Mouse (Mus musculus): ENCODE results near the gene Coasy. TPM values are rescaled to one million over a fixed set of nuclear protein-coding genes. Genes with fewer than 3 reads are reported as not detected.
"Not testable (repeated sequence)": the region's sequence is repeated elsewhere in the genome, so short reads cannot be mapped to it uniquely, and the experiment has no call there.

The Coasy gene
- polyA plus RNA-seq, 1 experiment from 2014 or later = 44.1 TPM

DNA sequence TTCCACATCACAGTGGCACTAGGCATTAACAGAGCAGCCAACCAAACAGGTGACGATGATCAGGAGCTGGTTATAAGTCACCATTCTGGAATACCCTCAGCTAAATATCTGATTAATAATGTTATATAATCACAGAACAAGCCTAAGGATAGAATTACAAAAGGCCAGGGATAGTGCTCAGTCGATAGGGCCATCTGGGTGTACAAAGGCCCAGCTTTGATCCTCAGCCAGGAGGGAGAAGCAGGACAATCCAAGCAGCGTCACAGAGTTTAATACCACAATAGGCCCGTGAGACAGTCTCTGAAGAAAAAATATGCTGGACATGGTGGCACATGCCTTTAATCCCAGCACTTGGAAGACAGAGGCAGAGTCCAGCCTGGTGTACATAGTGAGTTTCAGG, 27.0 kb downstream of the Coasy start:
- Histone ChIP-seq H3K9me3 (0 out of 2 replicates have a peak, but pooled peaks cover 5% of the 10 kb centered on the region), H3K27ac (no peak overlapping the region), H3K4me1 (replicated peaks) (peaks cover 7% of the 10 kb centered on the region; the same call in 1 of the 2 replicates), H3K4me2 (no peak overlapping the region), H3K4me3 (no peak overlapping the region), H3K36me3 (peaks cover 11% of the 10 kb centered on the region; the same call in 1 of the 2 replicates), H3K9ac (no peak overlapping the region), H3K27me3 (no peaks in the 10 kb centered on the region)
- ATAC-seq (ENCODE audit: low FRiP score) = no peak
- WGBS = 72% methylated on average over 4 of the region's 4 CpGs

DNA sequence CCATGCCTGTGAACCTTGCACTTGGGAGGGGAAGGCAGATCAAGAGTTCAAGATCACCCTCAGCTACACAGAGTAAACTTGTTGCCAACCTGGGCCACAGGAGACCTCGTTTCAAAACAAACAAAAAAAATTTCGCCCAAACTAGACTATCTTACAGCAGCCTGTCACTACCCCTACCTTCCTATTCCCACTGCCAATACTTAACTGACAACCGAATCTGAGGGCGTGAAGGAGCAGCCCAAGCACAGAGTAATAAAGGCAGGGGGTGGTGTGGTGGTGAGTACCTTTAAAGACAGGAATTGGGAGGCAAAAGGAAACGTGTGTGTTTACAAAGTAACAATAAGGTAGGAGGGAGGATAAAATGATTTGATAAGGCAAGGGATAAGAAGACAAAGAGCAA, 28.3 kb downstream of the Coasy start:
- Histone ChIP-seq H3K9me3 (0 out of 2 replicates have a peak, but pooled peaks cover 5% of the 10 kb centered on the region), H3K27me3 (no peaks in the 10 kb centered on the region), H3K27ac (no peak overlapping the region), H3K4me2 (no peak overlapping the region), H3K4me3 (no peak overlapping the region), H3K9ac (no peak overlapping the region), H3K36me3 (peaks cover 5% of the 10 kb centered on the region; the same call in 1 of the 2 replicates), H3K4me1 (replicated peaks) (peaks cover 17% of the 10 kb centered on the region)
- 73% methylated on average over 5 of the region's 5 CpGs for WGBS
- no peak for ATAC-seq (ENCODE audit: low FRiP score)

DNA sequence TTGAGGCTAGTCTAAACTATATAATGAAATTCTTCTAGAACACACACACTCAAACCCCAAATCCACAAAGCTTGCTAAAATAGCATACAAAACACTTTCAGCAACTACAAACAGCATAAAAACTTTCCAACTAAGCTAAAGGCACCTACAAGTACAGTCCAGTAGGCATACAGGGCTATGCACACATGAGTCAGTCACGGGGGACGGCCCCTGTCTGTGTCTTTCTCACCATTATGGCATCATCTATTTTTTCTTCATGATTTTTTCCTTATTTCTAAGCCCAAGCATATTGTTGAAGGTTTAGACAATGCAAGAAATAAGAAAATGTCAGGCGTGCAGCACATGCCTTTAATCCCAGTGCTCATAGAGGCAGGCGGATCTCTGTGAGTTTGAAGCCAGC, 28.8 kb downstream of the Coasy start:
- no peak overlapping the region for H3K27ac ChIP-seq
- H3K4me2 ChIP-seq = no peak overlapping the region
- peaks cover 22% of the 10 kb centered on the region for H3K4me1 ChIP-seq (replicated peaks)
- peaks cover 5% of the 10 kb centered on the region; the same call in 1 of the 2 replicates for H3K36me3 ChIP-seq
- no peak overlapping the region for H3K4me3 ChIP-seq
- ATAC-seq (ENCODE audit: low FRiP score) = no peak
- H3K9ac ChIP-seq = no peak overlapping the region
- no peaks in the 10 kb centered on the region for H3K27me3 ChIP-seq
- WGBS = 95% methylated on average over 4 of the region's 4 CpGs
- H3K9me3 ChIP-seq = 0 out of 2 replicates have a peak, but pooled peaks cover 5% of the 10 kb centered on the region

GRCm38 (mm10) chr11:101112186-101112585, 29.8 kb downstream of the Coasy start:
- Histone ChIP-seq H3K27ac (no peak overlapping the region), H3K4me2 (no peak overlapping the region), H3K4me1 (replicated peaks) (peaks cover 24% of the 10 kb centered on the region), H3K27me3 (no peaks in the 10 kb centered on the region), H3K9ac (no peak overlapping the region), H3K9me3 (0 out of 2 replicates have a peak, but pooled peaks cover 5% of the 10 kb centered on the region), H3K36me3 (peaks cover 5% of the 10 kb centered on the region; the same call in 1 of the 2 replicates), H3K4me3 (no peak overlapping the region)
- no peak for ATAC-seq (ENCODE audit: low FRiP score)
- WGBS = 81% methylated on average over 3 of the region's 3 CpGs

- Histone ChIP-seq H3K4me3 (no peak overlapping the region), H3K4me1 (replicated peaks) (peaks cover 47% of the 10 kb centered on the region), H3K36me3 (peaks cover 5% of the 10 kb centered on the region; the same call in 1 of the 2 replicates), H3K27me3 (no peaks in the 10 kb centered on the region), H3K4me2 (peak overlapping the region; percentile 15; the same call in 1 of the 2 replicates), H3K9me3 (0 out of 2 replicates have a peak, but pooled peaks cover 5% of the 10 kb centered on the region), H3K27ac (peak overlapping the region; percentile 78), H3K9ac (peak overlapping the region; percentile 49; the same call in 1 of the 2 replicates)
- WGBS = 30% methylated on average over 2 of the region's 2 CpGs
- ATAC-seq (ENCODE audit: low FRiP score) = no peak
Measured at GRCm38 (mm10) chr11:101115564-101115963, 33.2 kb downstream of the Coasy start.

DNA sequence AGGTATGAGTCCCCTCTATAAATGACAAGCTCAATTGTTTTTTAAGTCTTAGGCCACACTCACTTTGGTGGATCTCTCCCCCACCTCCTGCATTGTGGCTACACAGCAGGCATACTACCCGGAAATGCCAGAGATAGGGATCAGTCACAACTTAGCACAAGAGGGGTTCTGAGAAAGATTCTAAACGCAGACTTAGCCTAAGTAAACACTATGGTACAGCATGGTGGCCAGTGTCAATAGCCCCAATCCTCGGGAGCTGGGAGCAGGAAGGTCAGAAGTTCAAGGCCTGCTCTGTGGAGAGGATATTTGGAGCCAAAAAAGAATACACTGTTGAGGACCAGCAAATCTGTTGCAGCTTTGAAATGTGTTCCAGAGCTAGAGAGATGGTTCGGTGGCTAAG, 35.7 kb downstream of the Coasy start:
- H3K27me3 ChIP-seq = no peaks in the 10 kb centered on the region
- H3K4me2 ChIP-seq = peak overlapping the region; percentile 97
- H3K9me3 ChIP-seq = 0 out of 2 replicates have a peak, but pooled peaks cover under 1% of the 10 kb centered on the region
- 64% methylated on average over 4 of the region's 4 CpGs for WGBS
- peak overlapping the region; percentile 90 for H3K4me3 ChIP-seq
- H3K9ac ChIP-seq = peak overlapping the region; percentile 95
- H3K27ac ChIP-seq = no peak overlapping the region
- ATAC-seq (ENCODE audit: low FRiP score) = no peak
- peaks cover 52% of the 10 kb centered on the region for H3K4me1 ChIP-seq (replicated peaks)
- H3K36me3 ChIP-seq = peaks cover 9% of the 10 kb centered on the region

DNA sequence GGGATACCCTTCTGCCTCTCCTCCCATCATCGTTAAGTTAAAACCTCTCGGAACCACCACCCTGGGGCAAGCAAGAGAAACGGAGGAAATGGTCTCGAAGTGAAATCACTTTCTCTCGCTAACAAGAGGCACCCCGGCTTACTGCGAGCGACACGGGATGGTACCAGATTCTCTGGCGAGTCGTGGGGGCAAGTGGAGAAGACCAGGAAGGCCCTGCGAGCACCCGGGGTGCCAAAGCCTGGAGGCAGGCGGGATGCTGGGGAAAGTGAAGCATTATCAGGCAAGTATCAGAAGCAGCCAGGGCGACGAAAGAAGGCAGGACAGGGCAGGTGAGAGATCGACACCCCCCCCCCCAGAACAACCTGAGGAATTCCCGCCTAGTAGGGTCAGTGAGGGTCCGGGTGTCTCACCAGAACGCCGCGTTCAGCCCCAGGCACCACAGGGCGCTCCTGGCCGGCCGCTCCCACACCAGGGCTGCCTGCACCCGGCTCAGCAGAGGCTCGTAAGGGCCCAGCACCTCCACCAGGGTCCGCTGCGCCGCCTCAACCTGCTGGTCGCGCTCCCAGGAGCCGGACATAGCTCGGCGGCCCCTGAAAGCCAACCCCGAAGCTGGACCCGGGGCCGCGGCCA, 36.9 kb downstream of the Coasy start:
- H3K4me3 ChIP-seq = peak overlapping the region; percentile 90
- H3K9me3 ChIP-seq = no peaks in the 10 kb centered on the region
- H3K9ac ChIP-seq = peak overlapping the region; percentile 95
- peaks cover 52% of the 10 kb centered on the region for H3K4me1 ChIP-seq (replicated peaks)
- no peaks in the 10 kb centered on the region for H3K27me3 ChIP-seq
- peak overlapping the region; percentile 94 for H3K27ac ChIP-seq
- WGBS = 1% methylated on average over 39 of the region's 39 CpGs
- ATAC-seq (ENCODE audit: low FRiP score) = peak; percentile 80
- peaks cover 17% of the 10 kb centered on the region for H3K36me3 ChIP-seq
- H3K4me2 ChIP-seq = peak overlapping the region; percentile 97

GRCm38 (mm10) chr11:101119761-101120544, 37.6 kb downstream of the Coasy start, which contains the start of the genes Retreg3 and Tubg1:
Gene Retreg3 (minus strand): TSS chr11:101119893.
Gene Tubg1 (plus strand): TSS chr11:101119938.
- Histone ChIP-seq H3K4me2 (peak within 1 kb of the TSS; percentile 97), H3K27ac (peak within 1 kb of the TSS; percentile 94), H3K9ac (peak within 1 kb of the TSS; percentile 95), H3K36me3 (peaks cover 24% of the 10 kb centered on the region), H3K4me3 (peak within 1 kb of the TSS; percentile 90), H3K9me3 (no peaks in the 10 kb centered on the region), H3K27me3 (no peaks in the 10 kb centered on the region), H3K4me1 (replicated peaks) (peaks cover 49% of the 10 kb centered on the region)
- WGBS = under 1% methylated on average over 61 of the region's 61 CpGs
- ATAC-seq (ENCODE audit: low FRiP score) = peak; percentile 96

- H3K27ac ChIP-seq = peak overlapping the region; percentile 89
- peaks cover 31% of the 10 kb centered on the region for H3K36me3 ChIP-seq
- peaks cover 42% of the 10 kb centered on the region for H3K4me1 ChIP-seq (replicated peaks)
- H3K4me2 ChIP-seq = peak overlapping the region; percentile 97
- ATAC-seq (ENCODE audit: low FRiP score) = no peak
- H3K9ac ChIP-seq = peak overlapping the region; percentile 84
- 24% methylated on average over 19 of the region's 19 CpGs for WGBS
- peak overlapping the region; percentile 90 for H3K4me3 ChIP-seq
- no peaks in the 10 kb centered on the region for H3K9me3 ChIP-seq
- H3K27me3 ChIP-seq = no peaks in the 10 kb centered on the region
Measured at GRCm38 (mm10) chr11:101120545-101121188, 38.3 kb downstream of the Coasy start.

- H3K9ac ChIP-seq; H3K27ac ChIP-seq; H3K4me2 ChIP-seq; ATAC-seq (ENCODE audit: low FRiP score); H3K27me3 ChIP-seq; H3K4me3 ChIP-seq; H3K9me3 ChIP-seq: not testable (repeated sequence)
- H3K36me3 ChIP-seq = peaks cover 49% of the 10 kb centered on the region
- peaks cover 13% of the 10 kb centered on the region for H3K4me1 ChIP-seq (replicated peaks)
- WGBS = 98% methylated on average over 8 of the region's 8 CpGs
Measured at GRCm38 (mm10) chr11:101124494-101124893, 42.1 kb downstream of the Coasy start.

GRCm38 (mm10) chr11:101125008-101125407, 42.6 kb downstream of the Coasy start:
- not testable (repeated sequence) for H3K4me2 ChIP-seq; H3K4me3 ChIP-seq; H3K27me3 ChIP-seq; H3K9me3 ChIP-seq; ATAC-seq (ENCODE audit: low FRiP score); H3K27ac ChIP-seq; H3K9ac ChIP-seq
- Histone ChIP-seq H3K4me1 (replicated peaks) (peaks cover 13% of the 10 kb centered on the region), H3K36me3 (peaks cover 49% of the 10 kb centered on the region)
- 93% methylated on average over 9 of the region's 9 CpGs for WGBS

DNA sequence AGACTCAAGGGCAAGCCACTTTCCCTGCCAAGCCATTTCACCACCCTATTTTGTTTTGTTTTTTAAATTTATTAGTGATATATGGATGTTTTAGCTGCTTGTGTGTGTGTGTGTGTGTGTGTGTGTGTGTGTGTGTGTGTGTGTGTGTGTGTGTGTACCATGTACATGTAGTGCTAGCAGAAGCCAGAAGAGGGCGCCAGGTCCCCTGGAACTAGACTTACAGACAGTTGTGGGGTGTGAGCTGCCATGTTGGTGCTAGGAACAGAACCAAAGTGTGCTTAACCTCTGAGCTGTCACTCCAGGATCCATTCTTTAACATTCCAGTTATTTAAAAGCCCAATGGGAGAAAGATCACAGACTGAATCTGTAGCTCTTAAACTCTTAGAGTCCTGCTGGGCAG, 44.7 kb downstream of the Coasy start:
- WGBS = 100% methylated on average over 1 of the region's 1 CpGs
- H3K36me3 ChIP-seq = peaks cover 49% of the 10 kb centered on the region
- no peak for ATAC-seq (ENCODE audit: low FRiP score)
- H3K27ac ChIP-seq = no peak overlapping the region
- H3K4me1 ChIP-seq (replicated peaks) = no peaks in the 10 kb centered on the region
- H3K9me3 ChIP-seq = no peaks in the 10 kb centered on the region
- no peak overlapping the region for H3K4me2 ChIP-seq
- no peak overlapping the region for H3K9ac ChIP-seq
- H3K4me3 ChIP-seq = no peak overlapping the region
- no peaks in the 10 kb centered on the region for H3K27me3 ChIP-seq
